Mouse (Mus musculus) heart, adult 2 months (tissue): ENCODE measurements around the gene Fgf12.

Experiments
- CTCF ChIP-seq: fragments of 200-600 bp; IDR thresholded peaks from 2 replicates; pipeline ENCODE4 v1.8.1; 2022; ENCODE audit warnings: antibody characterized with exemption, mild to moderate bottlenecking, moderate library complexity
- EP300 ChIP-seq: fragments of 200-500 bp; IDR thresholded peaks from 2 replicates; pipeline ENCODE4 v1.6.1; 2011; ENCODE audit warnings: low read depth, low read length, control low read depth; ENCODE audit not compliant: insufficient read depth
- POLR2A ChIP-seq: fragments of 200-500 bp; IDR thresholded peaks from 2 replicates; pipeline ENCODE4 v1.6.1; 2011; ENCODE audit warnings: mild to moderate bottlenecking, low read depth, low read length, control low read depth; ENCODE audit not compliant: insufficient read depth

- TF ChIP-seq POLR2A (no peak), CTCF (no peak), EP300 (no peak)
Observed at GRCm38 (mm10) chr16:28289689-28290330, 463.1 kb downstream of the Fgf12 start.
